Mouse (Mus musculus): ENCODE data around the gene Ajuba. TPM values are rescaled to one million over a fixed set of nuclear protein-coding genes. Genes with fewer than 3 reads are reported as not detected.
A peak's percentile ranks its signal among the peaks of the same experiment; 100 is the strongest.
"Not testable (repeated sequence)": the region's sequence is repeated elsewhere in the genome, so short reads cannot be mapped to it uniquely, and the experiment has no call there.

Ajuba gene
- 70.1 and 75.3 TPM in 2 replicates for polyA plus RNA-seq (2016; fragmentation: Nextera tagmentation; extraction: Ambion mirVana)

DNA sequence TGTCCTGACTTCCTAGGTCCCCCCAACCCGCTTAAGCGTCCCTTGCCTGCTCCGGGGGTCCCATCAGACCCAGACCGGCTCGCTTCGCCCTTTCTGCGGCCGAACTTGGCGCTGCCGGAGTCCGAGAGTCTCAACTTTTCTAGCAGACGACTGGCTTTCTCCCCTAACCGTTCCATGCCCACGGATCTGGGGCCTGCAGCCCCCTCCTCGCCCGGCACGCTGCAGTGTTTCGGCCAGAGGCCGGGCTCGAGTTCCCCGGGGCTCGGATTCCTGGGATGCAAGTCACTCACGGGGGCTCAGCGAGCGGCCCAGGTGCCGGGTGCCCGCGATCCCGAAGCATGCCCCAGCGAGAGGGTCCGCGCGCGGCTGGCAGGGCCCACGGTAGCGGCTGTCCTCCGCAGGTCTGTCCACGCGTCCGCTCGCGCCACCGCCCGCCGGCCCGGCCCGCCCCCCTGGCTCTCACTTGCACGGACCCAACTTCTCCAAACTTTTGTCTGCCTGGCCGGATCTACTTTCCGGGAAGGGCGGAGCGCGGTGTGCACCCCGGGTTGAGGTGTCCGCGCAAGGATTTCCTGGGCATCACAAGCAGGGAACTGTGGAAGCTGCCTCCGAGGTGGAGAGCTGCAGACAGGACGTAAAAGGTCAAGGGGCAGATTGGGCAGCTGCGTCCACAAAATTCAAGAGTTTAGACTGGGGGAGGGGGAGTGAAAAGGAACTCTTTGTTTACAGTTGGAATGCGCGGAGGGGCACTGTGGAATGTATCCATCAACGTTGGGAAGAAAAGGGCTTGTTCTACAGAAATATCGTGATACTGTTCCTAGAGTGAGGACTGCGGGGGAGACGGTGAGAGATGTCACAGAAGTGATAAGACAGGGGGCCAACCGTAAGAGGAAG is at the start of gene Ajuba:
Gene Ajuba (minus strand): TSS at position 470 of the 894 bp plus-strand sequence.
- peaks cover 26% of the 10 kb centered on the region for H3K36me3 ChIP-seq
- WGBS = under 1% methylated on average over 66 of the region's 66 CpGs

DNA sequence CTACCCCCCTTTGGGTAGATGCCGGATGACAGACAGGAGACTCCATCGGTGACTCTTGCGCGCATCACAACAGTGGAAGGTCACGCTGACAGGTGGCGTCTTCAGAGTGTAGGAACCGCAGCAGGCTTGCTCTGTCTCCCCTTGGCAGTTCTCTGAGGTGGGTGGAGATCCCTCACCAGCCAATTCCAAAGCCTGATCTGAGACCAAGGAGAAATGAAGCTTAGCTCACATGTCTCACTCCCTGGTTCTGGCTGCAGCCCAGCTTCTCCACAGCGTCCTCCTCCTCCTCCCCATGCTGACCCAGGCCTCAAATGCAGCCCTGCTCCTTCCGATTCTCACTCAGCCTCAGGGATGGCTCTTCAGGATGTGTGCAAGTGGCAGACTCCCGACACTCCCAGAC is 47.6 kb upstream of the Ajuba start:
- Histone ChIP-seq H3K27me3 (ENCODE audit: low read depth, poor library complexity, severe bottlenecking) (no peaks in the 10 kb centered on the region), H3K36me3 (peaks cover 8% of the 10 kb centered on the region; the same call in 1 of the 2 replicates), H3K27ac (no peak overlapping the region), H3K4me3 (no peak overlapping the region), H3K9me3 (replicated peaks) (no peaks in the 10 kb centered on the region), H3K4me1 (no peaks in the 10 kb centered on the region)
- DNase-seq (ENCODE audit: low spot score) = no peak
- 81% methylated on average over 10 of the region's 10 CpGs for WGBS

More for the DNA sequence above, at the start of gene Ajuba:
- Histone ChIP-seq H3K9me3 (replicated peaks) (no peaks in the 10 kb centered on the region), H3K27me3 (ENCODE audit: low read depth, poor library complexity, severe bottlenecking) (no peaks in the 10 kb centered on the region), H3K27ac (peak within 1 kb of the TSS; percentile 98), H3K4me1 (peaks cover 47% of the 10 kb centered on the region), H3K4me3 (peak within 1 kb of the TSS; percentile 98)
- DNase-seq (ENCODE audit: low spot score) = peak; percentile 94

DNA sequence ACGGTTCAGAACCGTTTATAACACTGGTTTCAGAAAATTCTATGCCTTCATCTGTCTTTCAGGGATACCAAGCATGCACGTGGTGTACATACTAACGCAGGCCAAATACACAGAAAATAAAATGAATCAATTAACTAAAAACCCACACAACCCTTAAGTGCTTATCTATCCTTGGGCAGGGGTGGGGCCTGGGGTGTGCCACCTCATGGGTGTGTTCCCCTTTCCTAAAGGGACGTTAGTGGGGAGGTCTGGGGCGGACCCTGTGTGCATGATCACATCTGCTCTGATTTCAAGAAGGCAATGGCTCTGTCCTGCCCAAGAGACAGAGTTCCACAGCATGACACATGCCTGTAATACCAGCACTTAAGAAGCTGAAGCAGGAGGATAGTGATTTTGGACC is 46.0 kb upstream of the Ajuba start:
- no peak overlapping the region for H3K4me3 ChIP-seq
- H3K36me3 ChIP-seq = no peaks in the 10 kb centered on the region
- no peak overlapping the region for H3K27ac ChIP-seq
- no peak for DNase-seq (ENCODE audit: low spot score)
- 87% methylated on average over 6 of the region's 6 CpGs for WGBS
- H3K27me3 ChIP-seq (ENCODE audit: low read depth, poor library complexity, severe bottlenecking) = no peaks in the 10 kb centered on the region
- no peaks in the 10 kb centered on the region for H3K9me3 ChIP-seq (replicated peaks)
- no peaks in the 10 kb centered on the region for H3K4me1 ChIP-seq

DNA sequence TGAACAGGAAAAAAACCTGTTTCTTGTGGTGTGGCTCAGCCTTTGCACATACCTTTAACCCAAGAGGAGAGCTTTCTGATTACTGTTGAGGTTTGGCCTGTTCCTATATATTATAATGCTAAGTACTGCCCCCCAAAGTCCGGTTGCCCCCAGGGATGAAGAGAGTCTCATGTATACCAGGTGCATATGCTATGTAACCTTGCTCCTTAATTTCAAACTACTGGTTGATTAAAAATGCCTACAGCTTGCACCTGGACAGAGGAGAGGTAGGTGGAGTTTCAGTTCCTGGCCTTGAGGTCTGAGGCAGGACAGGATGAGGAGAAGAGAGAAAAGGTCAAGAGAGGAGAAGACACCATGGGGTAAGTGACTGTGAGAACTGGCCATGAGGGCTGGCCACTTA is 43.8 kb upstream of the Ajuba start, which contains the start of gene Psmb11:
Gene Psmb11 (plus strand): TSS at position 301 of the 400 bp plus-strand sequence.
- Histone ChIP-seq H3K36me3 (peaks cover 5% of the 10 kb centered on the region), H3K9me3 (replicated peaks) (no peaks in the 10 kb centered on the region), H3K4me3 (no peak within 1 kb of the TSS), H3K27ac (no peak within 1 kb of the TSS), H3K4me1 (peaks cover 8% of the 10 kb centered on the region), H3K27me3 (ENCODE audit: low read depth, poor library complexity, severe bottlenecking) (no peaks in the 10 kb centered on the region)
- WGBS = 91% methylated on average over 1 of the region's 1 CpGs
- no peak for DNase-seq (ENCODE audit: low spot score)

DNA sequence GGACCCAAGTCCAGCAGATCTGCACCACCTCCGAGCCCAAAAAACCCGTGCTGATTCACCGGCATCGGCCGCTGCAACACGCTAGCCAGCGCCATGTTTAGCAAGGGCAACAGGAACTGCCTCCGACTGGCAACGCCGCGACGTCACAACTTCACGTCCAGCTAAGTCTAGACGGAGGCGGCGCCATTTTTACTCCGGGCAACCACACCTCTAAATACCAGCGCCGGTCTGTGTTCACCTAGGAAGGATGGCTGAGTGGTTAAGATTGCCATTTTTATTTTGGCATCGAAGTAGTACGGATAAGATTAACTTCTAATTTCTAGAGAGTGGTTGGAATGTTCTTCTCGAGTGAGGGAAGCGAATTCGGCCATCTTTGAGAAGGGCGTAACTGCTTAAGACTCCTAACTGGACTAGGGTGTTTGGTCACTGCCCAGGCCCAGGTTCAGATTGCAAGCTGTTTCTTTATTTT is 40.6 kb upstream of the Ajuba start, which contains the start of gene Psmb5:
Gene Psmb5 (minus strand): TSS at position 126 of the 469 bp plus-strand sequence.
- WGBS = under 1% methylated on average over 25 of the region's 25 CpGs

DNA sequence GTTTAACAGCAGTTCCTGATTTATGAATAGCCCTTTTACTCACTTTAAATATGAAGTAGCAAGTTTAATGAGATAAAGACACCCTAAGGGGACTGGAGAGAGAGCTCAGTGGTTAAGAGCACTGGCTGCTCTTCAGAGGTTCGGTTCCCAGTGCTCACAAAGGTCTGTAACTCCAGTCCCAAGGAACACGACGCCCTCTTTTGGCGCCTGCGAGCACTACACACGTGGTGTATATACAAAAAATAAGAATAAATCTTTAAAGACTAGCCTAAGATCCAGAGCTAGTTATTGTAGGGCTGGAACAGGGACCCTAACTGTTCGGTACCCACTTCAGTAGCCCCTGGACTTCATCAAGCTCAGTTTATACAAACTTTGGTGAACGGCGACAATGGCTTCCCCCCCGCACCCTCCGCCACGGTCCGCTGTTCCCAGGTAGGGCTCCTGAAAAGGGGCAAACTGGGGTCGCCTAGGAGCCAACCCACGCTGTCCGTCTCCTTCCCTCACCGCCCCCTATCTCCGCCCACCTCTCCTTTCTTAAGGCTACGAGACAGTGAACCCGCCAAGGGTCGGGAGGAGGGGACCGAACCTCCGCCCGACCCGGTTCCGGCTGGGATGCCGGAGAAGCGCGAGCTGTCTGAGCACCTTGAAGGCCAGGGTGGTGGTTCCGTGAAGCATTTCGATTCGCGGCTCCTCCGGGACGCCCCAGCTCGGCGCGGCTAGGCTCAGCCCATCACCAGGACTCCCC is 40.0 kb upstream of the Ajuba start:
- no peaks in the 10 kb centered on the region for H3K9me3 ChIP-seq (replicated peaks)
- WGBS = 1% methylated on average over 38 of the region's 38 CpGs
- H3K36me3 ChIP-seq = peaks cover 42% of the 10 kb centered on the region
- H3K27me3 ChIP-seq (ENCODE audit: low read depth, poor library complexity, severe bottlenecking) = no peaks in the 10 kb centered on the region
- peak overlapping the region; percentile 92 for H3K27ac ChIP-seq
- H3K4me3 ChIP-seq = peak overlapping the region; percentile 75
- DNase-seq (ENCODE audit: low spot score) = peak; percentile 71
- H3K4me1 ChIP-seq = peaks cover 8% of the 10 kb centered on the region

More for the DNA sequence above, 40.6 kb upstream of the Ajuba start, which contains the start of gene Psmb5:
- peak within 1 kb of the TSS; percentile 92 for H3K27ac ChIP-seq
- peak; percentile 91 for DNase-seq (ENCODE audit: low spot score)
- peaks cover 36% of the 10 kb centered on the region for H3K36me3 ChIP-seq
- no peaks in the 10 kb centered on the region for H3K9me3 ChIP-seq (replicated peaks)
- H3K4me3 ChIP-seq = peak within 1 kb of the TSS; percentile 75
- H3K27me3 ChIP-seq (ENCODE audit: low read depth, poor library complexity, severe bottlenecking) = no peaks in the 10 kb centered on the region
- peaks cover 8% of the 10 kb centered on the region for H3K4me1 ChIP-seq

DNA sequence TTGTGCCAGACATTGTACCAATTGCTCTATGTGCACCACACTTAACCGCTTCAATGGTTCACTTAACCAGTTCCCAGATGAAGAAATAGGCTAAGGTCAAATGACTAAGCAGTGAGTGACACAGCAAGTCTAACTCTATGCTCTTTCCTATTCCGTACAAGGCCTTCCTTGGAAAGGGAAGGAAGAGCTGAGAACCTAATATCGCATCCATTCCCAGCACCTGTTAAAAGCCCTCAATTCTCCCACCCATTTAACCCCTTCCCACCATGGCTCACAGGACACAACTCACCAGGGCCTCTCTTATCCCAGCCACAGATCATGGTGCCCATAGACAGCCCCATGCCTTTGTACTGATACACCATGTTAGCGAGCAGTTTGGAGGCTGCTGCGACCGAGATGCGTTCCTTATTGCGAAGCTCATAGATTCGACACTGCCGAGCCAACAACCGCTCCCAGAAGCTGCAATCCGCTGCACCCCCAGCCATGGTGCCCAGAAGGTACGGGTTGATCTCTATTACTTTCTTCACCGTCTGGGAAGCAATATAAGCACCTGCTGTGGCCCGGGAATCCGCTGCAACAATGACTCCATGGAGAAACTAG is 39.0 kb upstream of the Ajuba start:
- no peak for DNase-seq (ENCODE audit: low spot score)
- H3K4me3 ChIP-seq = peak overlapping the region; percentile 75
- no peak overlapping the region for H3K27ac ChIP-seq
- H3K4me1 ChIP-seq = peaks cover 8% of the 10 kb centered on the region
- H3K36me3 ChIP-seq = peaks cover 50% of the 10 kb centered on the region
- 96% methylated on average over 16 of the region's 16 CpGs for WGBS
- H3K9me3 ChIP-seq (replicated peaks) = no peaks in the 10 kb centered on the region
- H3K27me3 ChIP-seq (ENCODE audit: low read depth, poor library complexity, severe bottlenecking) = no peaks in the 10 kb centered on the region

DNA sequence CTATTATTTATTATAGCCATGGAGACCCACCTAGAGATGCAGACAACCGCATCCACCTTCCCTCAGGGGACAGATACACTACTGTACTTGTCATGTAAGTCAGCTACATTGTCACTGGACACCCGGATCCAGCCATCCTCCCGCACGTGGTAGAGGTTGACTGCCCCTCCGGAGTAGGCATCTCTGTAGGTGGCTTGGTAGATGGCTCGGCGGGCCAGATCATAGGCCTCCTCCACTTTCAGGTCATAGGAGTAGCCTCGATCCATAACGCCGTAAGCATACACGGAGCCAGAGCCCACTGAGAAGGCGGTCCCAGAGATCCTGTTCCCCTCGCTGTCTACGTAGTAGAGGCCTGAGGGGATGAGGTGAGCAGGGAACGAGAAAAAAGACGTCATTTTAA is 36.8 kb upstream of the Ajuba start:
- 95% methylated on average over 16 of the region's 16 CpGs for WGBS
- DNase-seq (ENCODE audit: low spot score) = not testable (repeated sequence)

DNA sequence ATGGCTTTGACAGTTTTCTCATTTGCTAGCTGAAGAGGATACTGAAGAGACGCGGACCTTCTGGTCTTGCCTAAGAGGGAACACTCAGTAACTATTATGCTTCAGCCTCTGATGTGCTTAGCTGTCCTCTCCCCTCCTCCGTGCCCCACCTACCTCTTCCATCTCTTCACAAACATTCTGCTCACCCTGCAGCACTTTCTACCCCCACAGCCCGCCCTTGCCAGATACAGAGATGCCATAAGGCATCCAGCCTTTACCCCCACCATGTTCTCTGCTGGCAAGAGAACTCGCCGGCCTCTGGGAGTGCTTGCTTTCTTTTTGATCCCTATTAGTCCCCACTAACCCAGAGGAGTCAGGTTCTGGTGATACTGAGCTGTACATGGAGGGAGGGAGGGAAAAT is 33.3 kb upstream of the Ajuba start:
- Histone ChIP-seq H3K36me3 (peaks cover 55% of the 10 kb centered on the region), H3K27ac (no peak overlapping the region), H3K9me3 (replicated peaks) (no peaks in the 10 kb centered on the region), H3K4me3 (no peak overlapping the region), H3K4me1 (peaks cover 6% of the 10 kb centered on the region), H3K27me3 (ENCODE audit: low read depth, poor library complexity, severe bottlenecking) (no peaks in the 10 kb centered on the region)
- DNase-seq (ENCODE audit: low spot score) = no peak
- 85% methylated on average over 6 of the region's 6 CpGs for WGBS

More for the DNA sequence above, 36.8 kb upstream of the Ajuba start:
- not testable (repeated sequence) for H3K4me1 ChIP-seq; H3K9me3 ChIP-seq (replicated peaks); H3K27me3 ChIP-seq (ENCODE audit: low read depth, poor library complexity, severe bottlenecking); H3K27ac ChIP-seq; H3K4me3 ChIP-seq
- H3K36me3 ChIP-seq = peaks cover 65% of the 10 kb centered on the region

DNA sequence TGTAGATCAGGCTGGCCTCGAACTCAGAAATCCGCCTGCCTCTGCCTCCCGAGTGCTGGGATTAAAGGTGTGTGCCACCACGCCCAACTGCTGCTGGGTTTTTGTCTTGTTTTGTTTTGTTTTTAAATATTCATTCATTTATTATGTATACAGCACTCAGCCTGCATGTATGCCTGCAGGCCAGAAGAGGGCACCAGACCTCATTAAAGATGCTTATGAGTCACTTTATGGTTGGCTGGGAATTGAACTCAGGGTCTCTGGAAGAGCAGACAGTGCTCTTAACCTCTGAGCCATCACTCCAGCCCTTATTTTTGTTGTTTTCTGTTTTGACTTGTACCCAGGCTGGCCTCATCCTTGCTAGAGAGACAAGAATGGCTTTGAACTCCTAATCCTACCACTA is 32.6 kb upstream of the Ajuba start:
- Histone ChIP-seq H3K27me3 (ENCODE audit: low read depth, poor library complexity, severe bottlenecking) (no peaks in the 10 kb centered on the region), H3K36me3 (peaks cover 48% of the 10 kb centered on the region), H3K4me3 (no peak overlapping the region), H3K27ac (no peak overlapping the region), H3K9me3 (replicated peaks) (no peaks in the 10 kb centered on the region), H3K4me1 (peaks cover 6% of the 10 kb centered on the region)
- no peak for DNase-seq (ENCODE audit: low spot score)
- 87% methylated on average over 4 of the region's 4 CpGs for WGBS

DNA sequence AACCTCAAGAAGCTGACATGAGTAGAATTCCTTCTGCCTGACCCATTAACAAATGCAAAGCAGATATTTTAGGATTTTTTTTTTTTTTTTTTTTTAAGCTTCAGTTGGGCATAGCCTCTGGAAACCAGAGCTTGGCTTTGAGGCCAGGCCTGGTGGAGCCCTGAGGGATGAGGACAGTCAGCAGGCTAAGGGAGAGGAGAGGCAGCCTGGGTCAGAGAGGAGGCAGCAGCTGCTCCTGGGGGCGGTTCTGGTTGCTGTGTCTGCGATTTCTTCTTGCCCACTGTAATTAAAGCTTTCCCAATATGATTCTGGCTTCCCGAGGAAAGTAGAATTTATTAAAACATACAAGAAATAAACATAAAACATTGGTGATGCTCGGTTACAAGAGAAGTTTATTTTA is 31.9 kb upstream of the Ajuba start:
- Histone ChIP-seq H3K27me3 (ENCODE audit: low read depth, poor library complexity, severe bottlenecking) (no peaks in the 10 kb centered on the region), H3K27ac (no peak overlapping the region), H3K4me1 (peaks cover 13% of the 10 kb centered on the region), H3K36me3 (peaks cover 41% of the 10 kb centered on the region), H3K4me3 (no peak overlapping the region), H3K9me3 (replicated peaks) (no peaks in the 10 kb centered on the region)
- DNase-seq (ENCODE audit: low spot score) = no peak
- 74% methylated on average over 4 of the region's 4 CpGs for WGBS

DNA sequence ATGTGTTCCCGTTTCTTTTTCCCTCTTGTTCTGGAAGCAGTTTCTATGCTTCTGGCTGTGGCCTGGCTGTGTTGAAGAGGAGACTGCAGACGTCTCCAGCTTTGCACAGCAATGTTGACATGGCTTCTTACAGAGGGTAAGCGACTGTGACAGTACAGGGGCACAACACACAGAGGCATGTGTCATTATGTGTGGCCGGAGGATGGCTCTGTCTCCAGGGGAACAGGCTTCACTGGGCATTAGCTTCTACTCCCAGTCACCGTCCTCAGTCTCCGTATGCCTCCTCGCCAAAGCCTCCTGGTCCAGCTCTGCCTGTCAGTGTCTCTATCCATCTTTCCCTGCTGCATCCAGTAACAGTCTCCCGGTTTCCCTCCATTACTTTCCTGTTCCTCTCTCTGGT is 29.9 kb upstream of the Ajuba start:
- peaks cover 23% of the 10 kb centered on the region for H3K36me3 ChIP-seq
- H3K27me3 ChIP-seq (ENCODE audit: low read depth, poor library complexity, severe bottlenecking) = no peaks in the 10 kb centered on the region
- no peaks in the 10 kb centered on the region for H3K9me3 ChIP-seq (replicated peaks)
- WGBS = 55% methylated on average over 8 of the region's 8 CpGs
- no peak for DNase-seq (ENCODE audit: low spot score)
- no peak overlapping the region for H3K27ac ChIP-seq
- H3K4me3 ChIP-seq = no peak overlapping the region
- H3K4me1 ChIP-seq = peaks cover 21% of the 10 kb centered on the region
